Mouse (Mus musculus) splenic B cell, adult 2 months (primary cell): ENCODE measurements at regions not wholly inside any gene's neighbourhood (a gene's known extent, or its start where the extent isn't known, plus 50 kb on each side); places are given as distances from the start of the nearest gene placed in this dataset.

Source experiments
- DNase-seq: peaks from one replicate; pipeline ENCODE4 v3.0.0-alpha.2; 2011; ENCODE audit warnings: low read depth, low spot score
- H3K27me3 ChIP-seq: 2 replicates; pipeline ENCODE4 v1.6.1; 2012; ENCODE audit warnings: mild to moderate bottlenecking, low read length, moderate library complexity, mixed read lengths; ENCODE audit not compliant: control insufficient read depth, poor library complexity, insufficient read depth, severe bottlenecking
- H3K36me3 ChIP-seq: 2 replicates; pipeline ENCODE4 v1.6.1; 2012; ENCODE audit warnings: mild to moderate bottlenecking, low read length, moderate library complexity, mixed read lengths; ENCODE audit not compliant: control insufficient read depth, poor library complexity, insufficient read depth, severe bottlenecking

- DNase-seq: no peak
- Histone ChIP-seq H3K27me3 (no peaks in the 10 kb centered on the region), H3K36me3 (no peaks in the 10 kb centered on the region)
Measured at GRCm38 (mm10) chr7:133521936-133522335, 80.0 kb downstream of the Tex36 start.

DNA sequence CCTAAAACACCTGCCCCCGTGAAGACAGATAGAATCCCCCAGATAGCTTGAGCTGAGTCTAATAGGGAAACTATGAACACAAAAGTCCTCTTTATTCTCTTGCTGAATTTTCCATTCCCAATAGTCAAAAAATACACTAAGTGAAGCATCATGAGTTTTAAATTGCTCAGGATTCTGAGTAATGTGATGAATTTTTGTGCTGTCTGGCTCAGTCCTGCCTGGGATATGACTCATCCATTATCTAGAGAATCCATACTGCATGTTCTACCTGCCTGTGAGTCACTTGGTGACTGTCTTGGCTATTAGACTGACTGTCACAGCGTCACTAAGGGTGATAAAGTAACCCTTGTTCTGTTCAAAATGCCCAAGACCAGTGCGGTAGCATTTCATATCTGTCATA is 83.0 kb downstream of the Tex36 start:
- no peaks in the 10 kb centered on the region for H3K36me3 ChIP-seq
- H3K27me3 ChIP-seq: no peaks in the 10 kb centered on the region

DNA sequence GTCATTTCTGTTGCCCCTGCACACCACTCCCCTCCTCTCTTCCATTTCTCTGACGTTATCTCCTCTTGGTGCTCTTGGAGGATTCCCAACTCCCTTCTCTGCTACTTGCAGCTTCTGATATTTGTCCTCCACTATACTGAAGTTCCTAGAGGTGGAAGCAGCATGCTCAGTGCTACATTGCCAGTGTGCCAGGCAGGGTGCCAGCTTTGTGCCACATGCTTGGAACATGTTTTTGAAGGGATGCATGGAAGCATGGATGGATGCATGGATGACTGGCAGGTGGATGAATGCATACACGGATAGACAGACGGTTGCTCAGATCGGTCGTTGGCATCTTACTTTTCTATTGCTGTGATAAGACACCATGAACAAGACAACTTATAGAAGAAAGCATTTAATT is 84.4 kb downstream of the Tex36 start:
- Histone ChIP-seq H3K27me3 (no peaks in the 10 kb centered on the region), H3K36me3 (no peaks in the 10 kb centered on the region)
- DNase-seq: no peak

More for the DNA sequence above, 83.0 kb downstream of the Tex36 start:
- DNase-seq: no peak

DNA sequence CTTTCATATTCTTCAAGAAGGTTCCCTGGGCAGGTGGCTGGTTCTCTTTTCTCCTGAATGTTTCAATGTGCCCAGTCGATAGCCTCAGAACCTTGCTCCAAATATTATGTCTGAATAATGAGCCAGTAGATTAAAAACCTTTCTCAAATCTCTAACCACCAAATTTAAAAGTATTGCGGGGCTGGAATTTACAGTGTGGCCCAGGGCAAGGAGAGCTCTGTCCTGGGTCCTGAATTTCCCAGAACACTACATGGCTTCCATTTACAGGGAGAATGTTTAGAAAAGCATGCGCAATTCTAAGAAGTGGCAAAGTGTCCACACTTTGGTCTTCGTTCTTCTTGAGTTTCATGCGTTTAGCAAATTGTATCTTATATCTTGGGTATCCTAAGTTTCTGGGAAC is 91.0 kb downstream of the Tex36 start:
- H3K27me3 ChIP-seq: no peaks in the 10 kb centered on the region
- H3K36me3 ChIP-seq: no peaks in the 10 kb centered on the region
- no peak for DNase-seq

GRCm38 (mm10) chr7:133509486-133509885 is 92.5 kb downstream of the Tex36 start:
- no peaks in the 10 kb centered on the region for H3K27me3 ChIP-seq
- H3K36me3 ChIP-seq: no peaks in the 10 kb centered on the region
- DNase-seq: no peak

DNA sequence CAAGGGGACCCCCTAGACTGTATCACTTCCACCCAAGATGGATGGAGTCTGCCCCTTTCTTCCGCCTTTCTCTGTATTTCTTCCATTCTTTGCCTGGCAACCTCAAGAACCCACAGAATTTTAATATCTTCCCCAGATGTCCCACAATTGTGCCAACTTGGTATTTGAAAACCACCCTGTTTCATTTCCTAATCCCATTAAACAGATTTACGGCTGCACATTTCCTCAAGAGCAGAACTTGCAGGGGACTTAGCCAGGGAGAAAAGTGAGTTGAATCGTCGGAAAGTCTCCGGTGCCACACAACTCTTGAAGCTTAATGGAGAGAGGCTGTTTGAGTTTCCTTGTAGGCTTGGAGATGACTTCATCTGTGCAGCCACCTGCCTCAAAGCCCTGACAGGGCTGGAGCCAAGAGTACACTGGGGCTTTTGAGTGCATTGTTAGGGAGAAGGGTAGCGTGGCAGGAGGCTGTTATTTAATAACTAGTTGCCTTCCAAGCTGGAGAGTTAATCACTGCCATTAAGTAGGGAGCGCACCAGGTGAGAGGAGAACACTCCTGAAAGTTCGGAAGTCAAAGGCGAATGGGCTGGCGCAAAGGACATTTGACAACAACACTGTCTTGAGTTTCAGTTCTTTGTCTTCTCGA is 93.5 kb downstream of the Tex36 start:
- H3K36me3 ChIP-seq: no peaks in the 10 kb centered on the region
- no peaks in the 10 kb centered on the region for H3K27me3 ChIP-seq
- DNase-seq: no peak

- no peaks in the 10 kb centered on the region for H3K27me3 ChIP-seq
- no peaks in the 10 kb centered on the region for H3K36me3 ChIP-seq
- no peak for DNase-seq
Measured at GRCm38 (mm10) chr7:133505628-133506027, 96.3 kb downstream of the Tex36 start.

GRCm38 (mm10) chr7:133503946-133504345 is 98.0 kb downstream of the Tex36 start:
- no peaks in the 10 kb centered on the region for H3K36me3 ChIP-seq
- no peak for DNase-seq

DNA sequence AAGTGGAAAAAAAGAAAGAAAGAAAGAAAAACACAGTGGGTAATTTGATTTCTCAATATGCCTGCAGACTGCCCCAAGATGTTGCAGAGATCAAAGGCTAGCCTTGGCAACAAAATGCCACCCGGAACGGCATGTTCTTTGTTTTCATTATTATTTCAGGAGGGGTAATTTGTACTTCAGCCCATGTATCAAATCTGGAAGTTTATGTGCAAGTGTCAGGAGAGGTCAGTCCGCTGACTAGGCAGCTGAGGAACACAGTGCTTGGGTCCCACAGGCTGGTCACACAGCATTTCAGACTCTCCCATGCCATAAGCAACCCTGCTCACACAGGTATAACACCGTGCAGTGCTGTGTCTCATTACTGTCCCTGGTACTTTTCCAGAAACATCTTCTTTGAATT is 99.2 kb downstream of the Tex36 start:
- Histone ChIP-seq H3K36me3 (no peaks in the 10 kb centered on the region), H3K27me3 (no peaks in the 10 kb centered on the region)
- DNase-seq: no peak

More at GRCm38 (mm10) chr7:133503946-133504345, 98.0 kb downstream of the Tex36 start:
- no peaks in the 10 kb centered on the region for H3K27me3 ChIP-seq

GRCm38 (mm10) chr7:133497551-133497950 is 104.4 kb downstream of the Tex36 start:
- Histone ChIP-seq H3K36me3 (no peaks in the 10 kb centered on the region), H3K27me3 (no peaks in the 10 kb centered on the region)
- no peak for DNase-seq

DNA sequence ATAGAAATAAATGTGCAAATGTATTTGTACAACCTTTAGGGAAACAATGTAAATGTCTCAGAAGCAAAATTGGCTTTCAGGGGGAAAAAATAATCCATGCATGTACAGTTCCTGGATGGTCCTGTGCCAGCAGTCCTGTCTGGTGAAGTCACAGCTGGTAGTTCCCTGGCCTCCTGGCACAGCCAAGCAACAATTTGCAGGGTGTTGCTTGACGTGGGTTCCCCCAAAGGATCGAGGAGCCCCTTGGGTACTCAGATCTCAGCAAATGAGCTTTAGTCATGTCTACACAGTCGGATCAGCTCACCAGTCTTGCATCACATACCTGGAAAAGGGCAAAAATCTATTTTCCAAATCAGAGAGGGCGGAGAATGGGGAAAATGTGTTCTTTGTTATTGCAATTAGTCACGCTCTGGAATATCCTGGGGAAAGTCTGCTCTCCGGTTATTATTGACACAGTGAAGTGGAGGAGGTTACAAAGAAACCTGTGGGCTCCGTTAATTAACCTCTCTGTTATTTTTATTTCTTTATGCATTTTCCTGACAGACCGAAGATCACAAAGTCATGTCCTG is 106.9 kb downstream of the Tex36 start:
- H3K27me3 ChIP-seq: no peaks in the 10 kb centered on the region
- DNase-seq: no peak
- H3K36me3 ChIP-seq: no peaks in the 10 kb centered on the region

GRCm38 (mm10) chr7:133494256-133494981 is 107.5 kb downstream of the Tex36 start:
- H3K27me3 ChIP-seq: no peaks in the 10 kb centered on the region
- DNase-seq: no peak
- H3K36me3 ChIP-seq: no peaks in the 10 kb centered on the region

DNA sequence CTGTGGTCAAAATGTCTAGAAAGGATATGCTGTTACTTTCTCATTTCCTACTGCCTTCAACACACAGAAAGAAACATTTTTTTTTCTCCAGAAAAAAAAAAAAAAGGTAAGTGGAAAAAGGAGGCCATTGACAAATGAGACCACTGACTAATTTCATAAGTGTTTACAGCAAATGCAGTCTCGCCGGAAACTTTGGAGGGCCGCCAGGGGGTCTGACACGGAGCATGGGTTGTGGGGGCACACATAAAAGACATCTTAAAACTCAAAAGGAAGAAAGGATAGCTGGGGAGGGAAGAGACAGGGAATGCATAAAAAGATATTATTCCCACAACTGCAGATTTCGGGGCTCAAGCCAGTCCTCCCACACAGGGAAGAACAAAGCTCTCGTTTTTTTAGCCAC is 109.3 kb downstream of the Tex36 start:
- Histone ChIP-seq H3K27me3 (no peaks in the 10 kb centered on the region), H3K36me3 (no peaks in the 10 kb centered on the region)
- no peak for DNase-seq

- no peak for DNase-seq
- Histone ChIP-seq H3K36me3 (no peaks in the 10 kb centered on the region), H3K27me3 (no peaks in the 10 kb centered on the region)
Measured at GRCm38 (mm10) chr7:133487887-133488630, 113.9 kb downstream of the Tex36 start.

DNA sequence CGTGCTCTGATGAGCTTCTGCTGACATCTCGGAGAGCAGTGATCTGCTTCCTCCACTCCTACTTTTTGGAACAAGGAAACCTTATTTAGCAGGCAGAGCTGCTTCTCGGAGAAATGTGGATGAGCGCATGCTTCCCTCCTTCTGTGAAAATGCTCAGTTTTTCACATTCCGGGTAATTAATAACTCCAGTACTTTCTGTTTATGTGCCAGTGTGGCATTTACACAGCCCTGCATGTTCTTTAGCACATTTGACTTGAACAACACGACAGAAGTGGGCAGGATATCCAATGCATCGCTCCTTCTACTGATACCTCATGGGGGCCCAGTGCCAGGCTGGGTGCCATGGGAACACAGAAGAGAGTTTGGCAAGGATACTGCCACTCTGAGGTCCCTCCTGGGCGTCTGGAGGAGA is 117.5 kb downstream of the Tex36 start:
- H3K36me3 ChIP-seq: no peaks in the 10 kb centered on the region
- no peak for DNase-seq
- H3K27me3 ChIP-seq: no peaks in the 10 kb centered on the region
